Mouse (Mus musculus) cerebellum, postnatal 36 days (tissue): Measurements from ENCODE around the gene Stat5b.

Experiments used
- DNase-seq, 2 experiments: peaks; one replicate each; pipeline ENCODE4 v3.0.0; 2021 to 2022; ENCODE audit warnings: mixed read lengths in 2 of 2

The Stat5b gene

GRCm38 (mm10) chr11:100850038-100850777 is at the start of gene Stat5b:
Stat5b (minus strand) TSS chr11:100850724.
- DNase-seq = peak; percentile 72 to 76

- DNase-seq = no peak
These were observed 48.1 kb upstream of the Stat5b start for GRCm38 (mm10) chr11:100898441-100899199.

GRCm38 (mm10) chr11:100897294-100898231 is 47.0 kb upstream of the Stat5b start:
- peak; percentile 61 to 63 for DNase-seq

GRCm38 (mm10) chr11:100896078-100896477 is 45.6 kb upstream of the Stat5b start:
- peak; percentile 56 to 64 for DNase-seq

GRCm38 (mm10) chr11:100894146-100894918 is 43.8 kb upstream of the Stat5b start:
- DNase-seq = no peak

- peak; percentile 87 to 88 for DNase-seq
These were observed 43.0 kb upstream of the Stat5b start for GRCm38 (mm10) chr11:100893482-100893881.

- DNase-seq = no peak
These were observed 41.9 kb upstream of the Stat5b start for GRCm38 (mm10) chr11:100892435-100892834.

GRCm38 (mm10) chr11:100891256-100892123 is 41.0 kb upstream of the Stat5b start:
- DNase-seq = no peak

GRCm38 (mm10) chr11:100890481-100890880 is 40.0 kb upstream of the Stat5b start:
- DNase-seq = peak in 1 of 2 experiments; percentile 28

GRCm38 (mm10) chr11:100888348-100888820 is 37.9 kb upstream of the Stat5b start:
- no peak for DNase-seq

- DNase-seq = no peak
These were observed 37.2 kb upstream of the Stat5b start for GRCm38 (mm10) chr11:100887764-100888163.

- no peak for DNase-seq
These were observed 36.7 kb upstream of the Stat5b start for GRCm38 (mm10) chr11:100887236-100887635.

GRCm38 (mm10) chr11:100886188-100886740 is 35.7 kb upstream of the Stat5b start:
- no peak for DNase-seq

GRCm38 (mm10) chr11:100885472-100885871 is 34.9 kb upstream of the Stat5b start:
- DNase-seq = no peak

- DNase-seq = no peak
These were observed 33.1 kb upstream of the Stat5b start for GRCm38 (mm10) chr11:100883640-100884039.

GRCm38 (mm10) chr11:100879321-100880078 is 29.0 kb upstream of the Stat5b start:
- DNase-seq = no peak

GRCm38 (mm10) chr11:100875761-100876160 is 25.2 kb upstream of the Stat5b start:
- DNase-seq = no peak

GRCm38 (mm10) chr11:100870968-100871350 is 20.4 kb upstream of the Stat5b start:
- no peak for DNase-seq

GRCm38 (mm10) chr11:100870256-100870967 is 19.9 kb upstream of the Stat5b start:
- no peak for DNase-seq
